Mouse (Mus musculus) right cerebral cortex, adult 2 months (tissue): ENCODE measurements at regions not wholly inside any gene's neighbourhood (a gene's known extent, or its start where the extent isn't known, plus 50 kb on each side); places are given as distances from the start of the nearest gene placed in this dataset.

Experiments
- DNase-seq, 2 experiments: peaks; one replicate each; pipeline ENCODE4 v3.0.0; 2021 to 2022; ENCODE audit warnings: low spot score in 2 of 2

DNA sequence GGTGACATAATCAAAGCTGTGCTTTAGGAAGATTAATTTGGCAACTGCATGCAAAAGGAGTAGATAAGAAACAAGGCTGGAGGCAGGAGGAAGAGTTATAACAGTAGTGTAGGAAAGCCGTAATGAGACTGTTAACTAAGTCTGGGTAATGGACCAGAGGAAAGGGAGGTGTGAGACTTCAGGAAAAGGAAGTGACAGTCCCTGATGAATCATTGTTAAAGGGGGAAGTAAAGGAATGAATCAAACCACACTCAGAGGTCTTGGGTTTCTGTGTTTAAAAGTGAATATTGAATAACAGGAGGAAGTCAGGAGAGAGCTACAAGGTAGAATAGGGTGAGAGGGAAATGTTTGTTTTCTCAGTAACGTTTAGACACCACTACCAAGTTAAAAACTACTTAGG, 1175.9 kb downstream of the Diaph3 start:
- no peak for DNase-seq

DNA sequence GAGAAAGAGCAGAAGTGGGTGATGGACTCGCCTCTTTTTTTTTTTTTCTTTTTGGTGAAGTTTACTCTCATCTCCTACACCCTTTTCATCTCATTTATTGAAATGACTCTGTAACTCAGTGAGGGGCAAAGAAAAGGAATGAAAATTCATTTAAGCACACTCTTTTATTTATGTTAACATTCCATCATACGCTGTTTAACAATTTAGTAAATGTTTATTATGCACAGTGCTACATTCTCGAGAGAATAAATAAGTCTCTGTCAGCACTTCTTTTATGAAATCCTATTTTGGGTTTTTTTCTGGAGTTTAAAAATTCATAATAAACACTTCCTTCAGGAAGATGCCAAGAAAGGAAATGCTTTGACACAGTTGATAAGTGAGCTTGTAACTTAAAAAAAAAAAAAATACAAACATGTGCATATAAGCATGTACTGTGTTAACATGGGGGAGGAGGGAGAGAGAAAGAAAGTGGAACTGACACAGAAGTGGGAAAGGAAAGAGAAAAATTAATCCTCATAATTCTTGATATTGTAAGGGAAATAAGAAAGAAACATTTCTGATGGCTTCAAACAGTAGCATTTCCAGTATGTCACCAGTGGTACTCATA, 1195.2 kb downstream of the Diaph3 start:
- DNase-seq, result no peak

GRCm38 (mm10) chr14:85942792-85943191, 1198.2 kb downstream of the Diaph3 start:
- DNase-seq, result no peak

DNA sequence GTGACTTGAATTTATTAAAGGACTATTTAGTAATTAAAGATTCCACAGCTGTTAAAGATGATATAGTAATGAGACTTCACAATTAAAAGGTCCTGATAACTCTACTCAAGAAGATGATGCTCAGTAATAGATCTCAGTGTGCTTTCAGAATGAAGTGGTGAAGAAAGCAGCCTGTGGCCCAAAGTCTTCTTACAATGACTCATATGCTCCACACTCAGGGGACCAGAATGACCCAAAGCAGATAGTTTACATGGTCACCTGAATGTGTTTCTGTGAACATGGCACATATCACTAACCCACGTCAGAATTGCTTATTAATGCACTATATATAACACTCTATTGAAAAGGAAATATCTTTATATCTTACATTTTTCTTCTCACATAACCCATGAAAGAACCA, 1200.5 kb downstream of the Diaph3 start:
- DNase-seq, result no peak

- no peak for DNase-seq
These were observed 1205.9 kb downstream of the Diaph3 start for GRCm38 (mm10) chr14:85935091-85935490.

DNA sequence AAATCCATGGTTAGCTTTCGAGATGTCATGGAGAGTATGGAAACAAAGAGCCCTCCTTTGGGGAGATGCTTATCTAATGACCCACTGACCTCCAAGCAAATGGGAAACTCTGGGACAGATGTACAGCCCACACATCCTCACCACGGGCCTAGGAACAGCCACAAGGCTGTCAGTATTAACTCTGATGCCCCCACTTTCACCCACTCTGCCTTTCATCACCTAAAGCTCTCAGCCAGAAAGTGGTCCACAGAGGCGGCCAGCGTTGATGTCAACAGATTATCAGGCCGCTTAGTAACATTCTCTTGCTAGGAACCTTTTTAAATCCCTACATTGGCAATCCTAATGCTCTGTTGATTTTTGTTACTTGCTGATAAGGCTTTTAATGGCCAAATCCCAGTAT, 1210.6 kb downstream of the Diaph3 start:
- no peak for DNase-seq

DNA sequence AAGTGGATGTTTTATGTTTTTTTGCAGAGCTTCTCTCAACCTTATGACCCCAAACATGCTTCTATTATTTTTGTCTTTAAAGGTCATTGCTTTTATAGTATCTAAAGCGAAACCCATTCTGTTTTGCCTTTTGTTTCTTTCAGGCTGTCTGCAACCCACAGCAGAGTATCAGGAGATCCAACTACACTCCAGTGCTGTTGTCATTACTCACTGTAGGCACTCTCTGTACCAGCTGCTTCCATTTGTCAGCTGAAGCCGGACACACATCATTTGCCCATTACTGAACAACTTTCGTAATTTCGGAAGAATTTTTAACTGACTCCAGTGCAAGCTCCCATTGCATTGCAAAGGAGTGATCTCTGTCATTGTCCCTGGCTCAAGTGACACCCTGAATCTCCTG, 1222.1 kb downstream of the Diaph3 start:
- no peak for DNase-seq

DNA sequence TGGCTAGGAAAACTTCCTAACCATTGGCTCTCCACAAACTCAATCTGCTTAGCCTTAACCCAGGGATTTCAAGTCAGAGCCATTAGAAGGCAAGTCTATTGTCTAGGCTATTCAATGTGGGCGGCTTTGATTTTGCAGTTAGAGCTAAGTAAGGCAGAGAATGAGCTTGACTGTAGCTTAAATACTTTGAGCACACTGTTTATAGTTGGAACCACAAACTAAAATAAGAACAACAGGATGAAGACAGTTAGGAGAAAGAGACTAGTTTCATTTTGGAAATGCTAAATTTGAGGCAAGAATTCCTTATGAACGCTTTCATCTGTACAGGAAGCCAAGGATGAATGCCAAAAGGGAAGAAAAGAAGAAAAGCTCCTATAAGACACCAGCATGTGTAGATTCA, 1225.3 kb downstream of the Diaph3 start:
- no peak for DNase-seq

- DNase-seq, result no peak
These were observed 1243.1 kb downstream of the Diaph3 start for GRCm38 (mm10) chr14:85897890-85898289.

DNA sequence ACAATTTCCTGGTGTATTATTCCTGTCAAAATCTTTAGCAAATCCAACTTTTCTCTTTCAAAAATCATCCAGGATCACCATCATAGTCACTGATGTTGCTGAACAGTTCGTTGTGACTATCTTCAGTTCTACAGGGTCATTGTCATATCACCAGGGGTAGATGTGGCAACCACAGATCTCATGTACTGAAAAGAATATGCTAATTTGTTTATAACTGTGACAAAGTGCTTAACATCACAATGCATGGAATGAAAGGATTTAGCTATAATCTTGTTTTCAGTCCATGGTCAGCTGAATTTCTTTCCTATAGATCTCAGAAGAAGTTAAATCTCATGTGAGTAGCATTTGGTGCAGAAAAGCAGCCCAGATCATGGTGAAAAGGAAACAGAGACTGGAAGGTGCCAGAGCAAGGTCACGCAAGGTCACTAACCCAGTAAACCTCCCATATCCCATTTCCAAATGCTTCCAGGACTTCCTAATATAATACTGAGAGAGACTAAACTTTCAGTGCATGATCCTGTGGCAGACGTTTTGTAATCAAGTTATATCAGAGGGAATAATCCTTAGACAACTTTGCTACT, 1279.6 kb downstream of the Diaph3 start:
- no peak for DNase-seq

DNA sequence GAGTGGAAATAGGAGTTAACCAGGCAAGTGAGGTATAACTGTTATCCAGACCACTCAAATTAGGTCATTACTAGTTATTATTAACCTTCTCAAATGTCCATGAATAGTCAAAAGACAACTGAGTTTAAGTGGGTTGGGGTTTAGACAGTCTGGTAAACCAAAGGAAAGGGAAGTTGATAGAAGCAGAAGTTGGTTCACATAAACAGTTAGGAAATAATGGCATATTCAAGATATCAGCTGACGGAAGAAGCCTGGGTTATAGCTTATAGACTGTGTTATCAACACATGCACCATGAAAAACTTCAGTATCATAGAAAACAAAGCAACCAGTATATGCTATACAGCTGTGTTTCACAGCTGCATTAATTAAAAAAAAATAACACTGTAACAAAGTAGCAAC, 1291.5 kb downstream of the Diaph3 start:
- DNase-seq, result no peak

- no peak for DNase-seq
These were observed 1305.5 kb downstream of the Diaph3 start for GRCm38 (mm10) chr14:85835494-85835893.

DNA sequence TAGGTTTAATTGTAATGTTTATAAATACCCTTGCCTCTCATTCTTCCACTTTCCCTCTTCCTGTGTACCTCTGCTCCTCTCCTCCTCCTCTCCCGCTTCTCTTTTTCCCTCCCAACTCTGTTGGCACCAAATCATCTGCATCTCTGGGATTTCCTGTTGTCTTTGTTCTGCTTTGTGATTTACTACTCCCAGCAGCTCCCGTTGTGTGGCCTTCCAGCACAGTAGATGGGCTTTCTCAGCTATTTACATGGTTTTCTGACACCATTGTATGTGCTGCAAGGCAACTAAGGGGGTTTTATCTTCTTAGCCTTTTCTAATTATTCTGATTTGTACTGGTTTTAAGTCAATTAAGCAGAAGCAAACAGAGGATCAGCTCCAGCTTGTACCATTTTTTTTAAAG, 1326.1 kb downstream of the Diaph3 start:
- no peak for DNase-seq

- no peak for DNase-seq
These were observed 1341.0 kb downstream of the Pcdh17 start for GRCm38 (mm10) chr14:85784386-85784785.

- DNase-seq, result peak; percentile 8 to 9
These were observed 1327.3 kb downstream of the Pcdh17 start for GRCm38 (mm10) chr14:85770636-85771035.

DNA sequence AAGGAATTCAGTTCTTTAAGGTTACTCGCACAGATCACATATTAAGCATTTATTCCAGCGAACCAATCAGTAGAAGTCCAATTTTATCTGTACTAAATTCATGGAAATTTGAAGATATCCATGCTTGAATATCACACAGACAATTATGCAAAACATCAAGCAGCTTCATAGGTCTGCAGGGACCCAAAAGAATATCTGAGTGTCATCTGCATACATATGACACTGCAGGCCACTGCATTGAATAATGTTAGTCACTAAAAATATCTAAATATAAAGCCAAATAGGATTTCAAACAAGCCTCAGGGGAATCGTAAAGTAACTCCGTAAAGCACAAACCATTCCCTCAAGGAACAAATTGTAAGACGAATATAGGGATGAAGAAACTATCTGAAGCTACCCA, 1324.9 kb downstream of the Pcdh17 start:
- DNase-seq, result no peak

DNA sequence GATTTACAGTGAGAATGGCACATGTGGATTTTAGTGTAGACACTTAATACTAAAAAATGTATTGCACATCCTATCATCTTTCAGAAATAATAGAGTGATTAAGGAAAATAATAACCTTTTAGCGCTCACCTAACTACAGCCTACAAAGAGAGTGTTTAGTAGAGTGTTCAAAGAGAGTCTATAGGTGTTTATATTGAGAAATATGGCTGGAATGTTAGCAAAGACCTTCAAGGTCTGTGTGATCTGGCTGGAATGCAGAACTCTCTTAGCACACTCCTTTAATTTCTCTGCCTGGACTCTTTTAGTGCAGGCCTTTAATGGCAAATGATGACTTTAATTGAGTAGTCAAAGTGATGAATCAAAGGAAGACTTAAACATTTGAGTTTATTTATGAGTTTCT, 1314.0 kb downstream of the Pcdh17 start:
- DNase-seq, result no peak

GRCm38 (mm10) chr14:85738567-85738966, 1295.2 kb downstream of the Pcdh17 start:
- no peak for DNase-seq
